Mouse (Mus musculus) embryonic facial prominence, embryonic 11.5 days (tissue): ENCODE results near the gene Ankrd17. TPM values are rescaled to one million over a fixed set of nuclear protein-coding genes. Genes with fewer than 3 reads are reported as not detected.

Experiments
- ATAC-seq: fragments of 200-750 bp; cut with Nextera tagmentation; replicated peaks from 2 replicates; pipeline ENCODE4 v1.8.0; 2017; ENCODE audit warnings: low read depth; ENCODE audit not compliant: insufficient number of reproducible peaks, low FRiP score, low TSS enrichment
- DNase-seq: peaks from one replicate; pipeline ENCODE4 v3.0.0-alpha.2; 2015; ENCODE audit warnings: low spot score
- H3K27ac ChIP-seq: fragments of 300-500 bp; sonication (generic); replicated peaks from 2 replicates; pipeline ENCODE4 v1.5.1; 2014; ENCODE audit warnings: mild to moderate bottlenecking, low read depth, low read length, control low read depth
- H3K27me3 ChIP-seq: fragments of 300-500 bp; sonication (generic); 2 replicates; pipeline ENCODE4 v1.6.1; 2014; ENCODE audit warnings: mild to moderate bottlenecking, low read length, moderate library complexity, mixed read lengths; ENCODE audit not compliant: control insufficient read depth, insufficient read depth
- H3K36me3 ChIP-seq: fragments of 300-500 bp; sonication (generic); replicated peaks from 2 replicates; pipeline ENCODE4 v1.6.1; 2014; ENCODE audit warnings: low read depth, mild to moderate bottlenecking, low read length, moderate library complexity, mixed read lengths; ENCODE audit not compliant: control insufficient read depth, insufficient read depth
- H3K4me1 ChIP-seq: fragments of 300-500 bp; sonication (generic); 2 replicates; pipeline ENCODE4 v1.6.1; 2014; ENCODE audit warnings: low read length, mixed read lengths; ENCODE audit not compliant: control insufficient read depth, insufficient read depth
- H3K4me2 ChIP-seq: fragments of 300-500 bp; sonication (generic); 2 replicates; pipeline ENCODE4 v1.6.1; 2014; ENCODE audit warnings: low read depth, mild to moderate bottlenecking, control low read depth, low read length, moderate library complexity
- H3K4me3 ChIP-seq: fragments of 300-500 bp; sonication (generic); 2 replicates; pipeline ENCODE4 v1.5.1; 2014; ENCODE audit warnings: low read depth, low read length, control low read depth
- H3K9ac ChIP-seq: fragments of 300-500 bp; sonication (generic); replicated peaks from 2 replicates; pipeline ENCODE4 v1.6.1; 2014; ENCODE audit warnings: mild to moderate bottlenecking, control low read depth, low read length
- H3K9me3 ChIP-seq: fragments of 300-500 bp; sonication (generic); replicated peaks from 2 replicates; pipeline ENCODE4 v1.6.1; 2016; ENCODE audit warnings: mild to moderate bottlenecking, low read length, inconsistent platforms, mixed read lengths; ENCODE audit not compliant: control insufficient read depth
- WGBS: fragments of 180-500 bp; shearing (Covaris S2); extraction: QIAGEN DNeasy Blood & Tissue Kit; methylation state at CpG from one replicate; pipeline ENCODE4 v1.1.7; 2014; 5-methylcytosine and 5-hydroxymethylcytosine counted together
- polyA plus RNA-seq: library from polyadenylated mRNA; unstranded; fragments of >200 nt; fragmentation: Nextera tagmentation; extraction: Ambion mirVana; gene quantifications from 2 replicates; pipeline ENCODE4 v1.2.1, GENCODE M21; 2014

Ankrd17 gene
- 27.8 and 28.8 TPM in 2 replicates for polyA plus RNA-seq

GRCm38 (mm10) chr5:90366121-90367066 is at the start of gene Ankrd17:
Gene Ankrd17 (minus strand): TSS chr5:90366577.
- ATAC-seq (peak; percentile 93), DNase-seq (peak; percentile 92)
- WGBS = under 1% methylated on average over 47 of the region's 104 CpGs
- peak within 1 kb of the TSS; percentile 99 for H3K27ac ChIP-seq
- H3K27me3 ChIP-seq = no peaks in the 10 kb centered on the region
- no peaks in the 10 kb centered on the region for H3K9me3 ChIP-seq
- H3K36me3 ChIP-seq = no peaks in the 10 kb centered on the region
- H3K4me1 ChIP-seq = no peaks in the 10 kb centered on the region
- H3K9ac ChIP-seq = peak within 1 kb of the TSS; percentile 96
- peak within 1 kb of the TSS; percentile 94 for H3K4me3 ChIP-seq
- H3K4me2 ChIP-seq = peak within 1 kb of the TSS; percentile 71

DNA sequence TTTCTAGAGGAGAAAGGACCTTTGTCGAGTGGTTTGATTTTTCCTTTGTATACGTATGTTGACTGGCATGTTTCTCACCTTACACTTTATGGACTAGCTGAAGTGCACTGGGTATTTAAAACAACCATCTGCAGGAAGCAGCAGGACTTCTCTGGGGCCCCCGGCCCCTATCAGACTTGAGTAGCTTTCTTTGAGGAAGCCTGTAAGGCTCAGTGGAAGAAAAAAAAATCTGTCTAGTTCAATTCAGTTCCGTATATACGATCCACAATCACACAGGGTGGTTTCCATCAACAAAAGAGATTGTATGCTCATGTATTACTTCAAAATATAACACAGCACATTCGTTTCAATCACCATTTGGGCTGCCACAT is 48.5 kb upstream of the Ankrd17 start:
- Histone ChIP-seq H3K4me1 (no peaks in the 10 kb centered on the region), H3K36me3 (no peaks in the 10 kb centered on the region)

DNA sequence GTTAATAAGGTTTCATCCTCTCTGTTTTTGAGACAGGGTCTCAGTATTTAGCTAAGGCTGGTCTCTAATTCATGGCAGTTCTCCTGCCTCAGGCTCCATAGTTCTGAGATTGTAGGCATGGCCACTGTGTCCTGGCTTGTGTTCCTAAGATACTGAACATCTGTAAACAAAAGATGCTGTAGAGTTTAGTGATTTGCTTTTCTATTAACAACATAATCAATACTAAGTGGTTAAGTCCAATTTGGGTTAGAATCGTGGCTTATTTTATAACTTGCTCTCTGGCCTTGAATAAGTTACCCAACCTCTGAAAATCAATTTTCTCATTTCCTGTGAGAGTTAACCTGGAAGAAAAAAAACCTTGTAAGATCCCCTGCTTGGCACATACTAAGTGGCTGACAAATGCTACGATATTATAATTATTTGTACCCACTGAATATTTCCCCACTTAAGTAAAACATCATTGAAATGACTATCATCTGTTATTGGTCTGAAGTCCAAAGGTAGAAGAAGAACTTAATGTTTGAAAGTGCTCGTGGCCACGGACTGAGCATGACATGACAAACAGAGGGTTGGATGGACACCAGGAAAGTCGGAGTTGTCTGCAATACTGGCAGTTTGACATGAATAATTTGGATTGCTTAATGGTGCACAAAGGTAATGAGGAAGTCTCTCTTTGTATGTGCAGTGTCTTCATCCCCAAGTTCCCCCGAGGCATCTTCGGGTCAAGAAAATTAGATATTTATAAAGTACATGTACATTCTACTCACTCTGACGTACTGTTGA is 48.0 kb upstream of the Ankrd17 start:
- DNase-seq (no peak), ATAC-seq (no peak)
- Histone ChIP-seq H3K36me3 (no peaks in the 10 kb centered on the region), H3K9ac (no peak overlapping the region), H3K27ac (no peak overlapping the region), H3K27me3 (no peaks in the 10 kb centered on the region), H3K9me3 (no peaks in the 10 kb centered on the region), H3K4me3 (no peak overlapping the region), H3K4me1 (no peaks in the 10 kb centered on the region), H3K4me2 (no peak overlapping the region)
- WGBS = 77% methylated on average over 8 of the region's 8 CpGs

More for the DNA sequence above, 48.5 kb upstream of the Ankrd17 start:
- 54% methylated on average over 6 of the region's 6 CpGs for WGBS
- no peak for ATAC-seq
- DNase-seq = no peak
- no peak overlapping the region for H3K4me3 ChIP-seq
- H3K4me2 ChIP-seq = no peak overlapping the region
- H3K9ac ChIP-seq = no peak overlapping the region
- H3K27ac ChIP-seq = no peak overlapping the region
- no peaks in the 10 kb centered on the region for H3K27me3 ChIP-seq
- no peaks in the 10 kb centered on the region for H3K9me3 ChIP-seq

DNA sequence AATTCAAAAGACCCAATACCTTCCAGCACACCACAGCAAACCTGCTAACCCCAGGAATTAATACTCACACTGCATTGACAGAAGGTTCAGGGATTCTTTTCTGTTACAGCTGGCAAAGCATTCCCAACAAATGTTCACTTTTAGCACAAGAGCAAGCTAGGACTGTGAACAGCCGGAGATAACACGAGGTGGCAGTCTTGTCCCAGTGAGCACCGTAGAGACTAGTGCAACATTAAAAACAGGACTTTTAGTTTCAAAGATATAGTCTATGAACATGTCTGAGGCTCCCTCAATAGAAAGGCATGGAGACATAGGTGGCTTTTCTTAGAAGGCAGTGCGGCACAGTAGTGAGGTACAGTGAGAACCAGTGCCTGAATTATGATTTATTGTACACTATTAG is 38.8 kb upstream of the Ankrd17 start:
- Histone ChIP-seq H3K36me3 (no peaks in the 10 kb centered on the region), H3K27ac (no peak overlapping the region), H3K4me3 (no peak overlapping the region), H3K27me3 (no peaks in the 10 kb centered on the region), H3K4me2 (no peak overlapping the region), H3K4me1 (no peaks in the 10 kb centered on the region), H3K9me3 (no peaks in the 10 kb centered on the region), H3K9ac (no peak overlapping the region)
- no peak for DNase-seq
- no peak for ATAC-seq
- WGBS = 90% methylated on average over 4 of the region's 4 CpGs

DNA sequence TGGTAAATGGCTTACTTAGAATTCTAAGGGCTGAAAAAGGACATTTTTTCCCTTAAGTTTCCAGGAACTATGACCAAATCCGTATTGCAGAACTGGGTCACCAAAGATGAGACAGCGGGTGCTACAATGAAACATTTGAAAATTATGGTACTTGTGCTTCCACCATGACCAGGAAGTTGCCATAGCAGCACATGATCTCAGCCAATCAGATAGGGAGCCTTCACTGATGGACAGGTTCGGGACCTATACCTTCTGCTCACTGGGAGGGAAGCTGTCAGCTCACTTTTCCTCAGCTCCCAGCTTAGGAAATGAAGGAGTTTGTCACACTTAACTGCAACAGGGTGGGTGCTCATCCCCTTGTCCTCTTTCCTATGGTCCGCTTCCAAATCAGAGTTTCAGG is 30.4 kb upstream of the Ankrd17 start:
- no peaks in the 10 kb centered on the region for H3K27me3 ChIP-seq
- H3K9ac ChIP-seq = no peak overlapping the region
- no peaks in the 10 kb centered on the region for H3K36me3 ChIP-seq
- H3K4me3 ChIP-seq = no peak overlapping the region
- H3K9me3 ChIP-seq = no peaks in the 10 kb centered on the region
- no peak overlapping the region for H3K27ac ChIP-seq
- ATAC-seq (no peak), DNase-seq (no peak)
- no peaks in the 10 kb centered on the region for H3K4me1 ChIP-seq
- no peak overlapping the region for H3K4me2 ChIP-seq
- WGBS = 91% methylated on average over 4 of the region's 4 CpGs

GRCm38 (mm10) chr5:90394322-90394721 is 27.9 kb upstream of the Ankrd17 start:
- H3K4me3 ChIP-seq = no peak overlapping the region
- H3K4me2 ChIP-seq = no peak overlapping the region
- no peaks in the 10 kb centered on the region for H3K27me3 ChIP-seq
- H3K36me3 ChIP-seq = no peaks in the 10 kb centered on the region
- no peaks in the 10 kb centered on the region for H3K9me3 ChIP-seq
- ATAC-seq = no peak
- H3K4me1 ChIP-seq = no peaks in the 10 kb centered on the region
- no peak for DNase-seq
- WGBS = 77% methylated on average over 4 of the region's 4 CpGs
- H3K9ac ChIP-seq = no peak overlapping the region
- no peak overlapping the region for H3K27ac ChIP-seq

DNA sequence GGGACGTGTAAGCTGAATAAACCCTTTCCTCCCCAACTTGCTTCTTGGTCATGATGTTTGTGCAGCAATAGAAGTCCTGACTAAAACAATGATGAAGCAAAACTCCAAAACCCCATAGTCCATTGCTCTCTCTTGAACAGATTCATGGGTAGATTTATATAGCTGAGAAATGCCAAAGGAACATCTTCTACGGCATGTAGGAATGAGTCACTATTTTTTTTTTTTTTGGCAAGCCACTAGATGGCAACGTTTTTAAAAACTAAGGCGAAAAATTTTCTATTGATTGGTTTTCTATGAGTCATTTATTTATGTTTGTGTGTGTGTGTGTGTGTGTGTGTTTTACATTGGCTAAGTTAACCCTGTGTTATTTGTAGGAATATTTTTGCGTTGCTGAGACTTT is 27.4 kb upstream of the Ankrd17 start:
- 60% methylated on average over 5 of the region's 5 CpGs for WGBS
- no peak overlapping the region for H3K27ac ChIP-seq
- H3K27me3 ChIP-seq = no peaks in the 10 kb centered on the region
- no peaks in the 10 kb centered on the region for H3K4me1 ChIP-seq
- no peak overlapping the region for H3K4me2 ChIP-seq
- no peaks in the 10 kb centered on the region for H3K36me3 ChIP-seq
- no peak overlapping the region for H3K4me3 ChIP-seq
- DNase-seq (no peak), ATAC-seq (no peak)
- no peak overlapping the region for H3K9ac ChIP-seq
- no peaks in the 10 kb centered on the region for H3K9me3 ChIP-seq

- Histone ChIP-seq H3K4me1 (no peaks in the 10 kb centered on the region), H3K27me3 (no peaks in the 10 kb centered on the region), H3K27ac (no peak overlapping the region), H3K9ac (no peak overlapping the region), H3K9me3 (no peaks in the 10 kb centered on the region), H3K4me3 (no peak overlapping the region), H3K36me3 (no peaks in the 10 kb centered on the region), H3K4me2 (no peak overlapping the region)
- ATAC-seq (no peak), DNase-seq (peak; percentile 15)
- 46% methylated on average over 1 of the region's 1 CpGs for WGBS
These were observed 16.7 kb upstream of the Ankrd17 start for GRCm38 (mm10) chr5:90383080-90383479.
